Mouse (Mus musculus) hindbrain, embryonic 10.5 days (tissue): Measurements from ENCODE around the gene Baat. TPM values are rescaled to one million over a fixed set of nuclear protein-coding genes. Genes with fewer than 3 reads are reported as not detected.
"Not testable (repeated sequence)": the region's sequence is repeated elsewhere in the genome, so short reads cannot be mapped to it uniquely, and the experiment has no call there.

Experiments used
- DNase-seq: peaks from one replicate; pipeline ENCODE4 v3.0.0-alpha.2; 2017; ENCODE audit warnings: low spot score
- H3K27ac ChIP-seq: fragments of 300-500 bp; sonication (generic); 2 replicates; pipeline ENCODE4 v1.5.1; 2016; ENCODE audit warnings: mild to moderate bottlenecking, moderate library complexity
- H3K27me3 ChIP-seq: fragments of 300-500 bp; sonication (generic); 2 replicates; pipeline ENCODE4 v1.6.1; 2016; ENCODE audit warnings: mild to moderate bottlenecking; ENCODE audit not compliant: poor library complexity, insufficient read depth, severe bottlenecking
- H3K36me3 ChIP-seq: fragments of 300-500 bp; sonication (generic); 2 replicates; pipeline ENCODE4 v1.6.1; 2016; ENCODE audit warnings: mild to moderate bottlenecking, moderate library complexity
- H3K4me1 ChIP-seq: fragments of 300-500 bp; sonication (generic); replicated peaks from 2 replicates; pipeline ENCODE4 v1.6.1; 2016; ENCODE audit warnings: mild to moderate bottlenecking
- H3K4me3 ChIP-seq: fragments of 300-500 bp; sonication (generic); 2 replicates; pipeline ENCODE4 v1.5.1; 2016; ENCODE audit warnings: mild to moderate bottlenecking, moderate library complexity
- H3K9me3 ChIP-seq: fragments of 300-500 bp; sonication (generic); 2 replicates; pipeline ENCODE4 v1.6.1; 2016; ENCODE audit warnings: mild to moderate bottlenecking, moderate library complexity
- WGBS: fragments of 180-500 bp; shearing (Covaris S2); methylation state at CpG from one replicate; pipeline ENCODE4 v1.1.7; 2016; 5-methylcytosine and 5-hydroxymethylcytosine counted together
- polyA plus RNA-seq: library from polyadenylated mRNA; unstranded; fragments of >200 nt; fragmentation: Nextera tagmentation; extraction: Ambion mirVana; gene quantifications from 2 replicates; pipeline ENCODE4 v1.2.1, GENCODE M21; 2016

Gene Baat
- polyA plus RNA-seq, 1 experiment from 2014 or later: 0.33 TPM

- Histone ChIP-seq H3K36me3 (no peaks in the 10 kb centered on the region), H3K4me1 (peaks cover 11% of the 10 kb centered on the region; the same call in 1 of the 2 replicates), H3K9me3 (no peaks in the 10 kb centered on the region), H3K4me3 (peak overlapping the region; percentile 39), H3K27me3 (peaks cover 9% of the 10 kb centered on the region; the same call in 1 of the 2 replicates), H3K27ac (no peak overlapping the region)
- WGBS: 20% methylated on average over 19 of the region's 19 CpGs
- DNase-seq: peak; percentile 26
Observed at GRCm38 (mm10) chr4:49478118-49478877, 28.1 kb downstream of the Baat start.

- DNase-seq: no peak
- no peak overlapping the region for H3K4me3 ChIP-seq
- H3K9me3 ChIP-seq: no peaks in the 10 kb centered on the region
- no peaks in the 10 kb centered on the region for H3K27me3 ChIP-seq
- H3K36me3 ChIP-seq: no peaks in the 10 kb centered on the region
- H3K27ac ChIP-seq: no peak overlapping the region
- H3K4me1 ChIP-seq: peaks cover 11% of the 10 kb centered on the region; the same call in 1 of the 2 replicates
Observed at GRCm38 (mm10) chr4:49474583-49474982, 31.8 kb downstream of the Baat start.

- Histone ChIP-seq H3K4me1 (peaks cover 6% of the 10 kb centered on the region; the same call in 1 of the 2 replicates), H3K4me3 (no peak within 1 kb of the TSS), H3K9me3 (no peaks in the 10 kb centered on the region), H3K36me3 (no peaks in the 10 kb centered on the region), H3K27me3 (no peaks in the 10 kb centered on the region), H3K27ac (no peak within 1 kb of the TSS)
- 53% methylated on average over 3 of the region's 3 CpGs for WGBS
- no peak for DNase-seq
Observed at GRCm38 (mm10) chr4:49473435-49474100, 32.8 kb downstream of the Baat start, which contains the start of gene Acnat1. Gene Acnat1 (minus strand): TSS chr4:49473912.

DNA sequence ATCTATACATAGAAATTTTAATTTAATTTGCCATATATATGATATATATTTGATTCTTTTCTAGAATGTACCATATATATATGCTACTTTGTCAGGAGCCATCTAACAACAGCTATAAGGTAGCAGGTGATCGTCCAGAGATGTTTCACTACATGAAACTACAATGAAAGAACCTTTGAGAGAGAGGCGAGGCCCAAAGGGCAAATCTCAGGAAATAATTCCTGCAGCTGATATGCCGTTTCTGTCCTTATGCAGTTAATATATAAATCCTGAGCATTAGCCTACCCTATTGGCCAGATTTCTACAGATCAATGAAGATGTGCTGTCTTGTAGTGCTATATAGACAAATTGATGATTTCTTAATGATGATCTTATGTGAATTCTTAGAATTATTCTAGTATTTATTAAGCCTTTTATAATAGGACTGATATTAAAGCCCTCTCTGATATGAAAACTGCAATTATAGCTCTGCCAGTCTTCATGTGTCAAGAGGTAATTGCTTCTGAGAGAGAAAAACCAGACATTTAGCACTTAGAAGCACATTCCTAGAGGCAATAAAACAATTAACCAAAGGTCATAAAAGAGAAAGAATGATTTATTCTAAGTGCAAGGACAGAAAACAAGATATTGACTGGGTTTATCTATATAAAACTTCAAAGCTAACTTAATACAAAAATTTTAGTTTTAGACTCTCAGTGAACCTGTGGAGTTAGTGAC lies 36.8 kb downstream of the Baat start:
- 90% methylated on average over 3 of the region's 3 CpGs for WGBS

GRCm38 (mm10) chr4:49467360-49467759 lies 39.0 kb downstream of the Baat start:
- no peaks in the 10 kb centered on the region for H3K4me1 ChIP-seq
- H3K9me3 ChIP-seq: peaks cover 6% of the 10 kb centered on the region; the same call in 1 of the 2 replicates
- no peaks in the 10 kb centered on the region for H3K36me3 ChIP-seq
- H3K27me3 ChIP-seq: no peaks in the 10 kb centered on the region
- H3K27ac ChIP-seq: no peak overlapping the region
- WGBS: 86% methylated on average over 6 of the region's 6 CpGs
- no peak overlapping the region for H3K4me3 ChIP-seq
- no peak for DNase-seq

More for the DNA sequence above, 36.8 kb downstream of the Baat start:
- no peak overlapping the region for H3K4me3 ChIP-seq
- H3K4me1 ChIP-seq: no peaks in the 10 kb centered on the region
- no peaks in the 10 kb centered on the region for H3K36me3 ChIP-seq
- no peak for DNase-seq
- no peak overlapping the region for H3K27ac ChIP-seq
- no peaks in the 10 kb centered on the region for H3K27me3 ChIP-seq
- peaks cover 6% of the 10 kb centered on the region; the same call in 1 of the 2 replicates for H3K9me3 ChIP-seq

DNA sequence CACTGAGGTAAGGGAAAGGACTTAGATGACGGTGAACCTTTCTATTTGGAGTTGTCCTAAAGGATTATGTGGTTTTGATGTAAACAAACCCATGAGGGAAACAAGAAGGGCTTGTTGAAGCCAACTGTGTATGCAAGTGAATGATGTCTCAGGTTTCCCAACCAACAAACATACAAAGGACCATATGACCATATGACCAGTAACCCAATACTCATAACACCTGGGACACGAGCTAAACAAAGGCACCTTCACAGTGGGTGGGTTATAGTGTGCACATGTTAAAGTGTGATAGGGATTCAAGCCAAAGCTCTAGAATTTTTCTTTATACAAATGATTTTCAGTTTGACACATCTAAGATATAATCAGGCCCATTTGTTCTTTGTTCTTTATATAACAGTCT lies 50.2 kb downstream of the Baat start:
- no peaks in the 10 kb centered on the region for H3K36me3 ChIP-seq
- 73% methylated on average over 2 of the region's 2 CpGs for WGBS
- H3K27me3 ChIP-seq: no peaks in the 10 kb centered on the region
- DNase-seq: no peak
- H3K4me3 ChIP-seq: no peak overlapping the region
- no peaks in the 10 kb centered on the region for H3K9me3 ChIP-seq
- H3K4me1 ChIP-seq: no peaks in the 10 kb centered on the region
- no peak overlapping the region for H3K27ac ChIP-seq

GRCm38 (mm10) chr4:49451848-49452551 lies 54.4 kb downstream of the Baat start:
- Histone ChIP-seq H3K9me3 (no peaks in the 10 kb centered on the region), H3K27ac (no peak overlapping the region), H3K4me1 (no peaks in the 10 kb centered on the region), H3K27me3 (no peaks in the 10 kb centered on the region), H3K4me3 (no peak overlapping the region), H3K36me3 (no peaks in the 10 kb centered on the region)
- no peak for DNase-seq
- 84% methylated on average over 1 of the region's 1 CpGs for WGBS

GRCm38 (mm10) chr4:49451133-49451847 lies 55.1 kb downstream of the Baat start:
- H3K27me3 ChIP-seq, H3K4me1 ChIP-seq: not testable (repeated sequence)
- WGBS: 91% methylated on average over 1 of the region's 1 CpGs

More at GRCm38 (mm10) chr4:49451133-49451847, 55.1 kb downstream of the Baat start:
- H3K4me3 ChIP-seq, H3K36me3 ChIP-seq, H3K27ac ChIP-seq, DNase-seq, H3K9me3 ChIP-seq: not testable (repeated sequence)

Other genes with a start within 250 kb of the Baat start
- gene Acnat2, start 98.4 kb downstream of the Baat start, polyA plus RNA-seq: not detected in 2 replicates
- not detected in 2 replicates for gene Acnat1, start 32.6 kb downstream of the Baat start, polyA plus RNA-seq
- gene Mrpl50, start 14.5 kb upstream of the Baat start, polyA plus RNA-seq: 74.8 and 77.1 TPM in 2 replicates
- 10.4 and 10.8 TPM in 2 replicates for gene Zfp189, start 14.6 kb upstream of the Baat start, polyA plus RNA-seq
- gene Aldob, start 43.0 kb upstream of the Baat start, polyA plus RNA-seq: not detected in 2 replicates
- gene Tmem246, start 91.3 kb upstream of the Baat start, polyA plus RNA-seq: 14.2 and 21.4 TPM in 2 replicates
- 41.1 and 50.7 TPM in 2 replicates for gene Rnf20, start 125.4 kb upstream of the Baat start, polyA plus RNA-seq
- 0.05 and 0.14 TPM in 2 replicates for gene Ppp3r2, start 175.5 kb upstream of the Baat start, polyA plus RNA-seq